Mouse (Mus musculus) kidney, postnatal 0 days (tissue): ENCODE results near the gene Rae1. TPM values are rescaled to one million over a fixed set of nuclear protein-coding genes. Genes with fewer than 3 reads are reported as not detected.

ENCODE experiments used
- ATAC-seq: fragments of 200-750 bp; cut with Nextera tagmentation; replicated peaks from 2 replicates; pipeline ENCODE4 v1.8.0; 2017; ENCODE audit warnings: low read depth, moderate number of reproducible peaks, moderate TSS enrichment, moderate library complexity; ENCODE audit not compliant: low FRiP score
- DNase-seq: peaks from one replicate; pipeline ENCODE4 v3.0.0-alpha.2; 2016; ENCODE audit warnings: low spot score
- H3K27ac ChIP-seq: fragments of 300-500 bp; sonication (generic); 2 replicates; pipeline ENCODE4 v1.5.1; 2014; ENCODE audit warnings: mild to moderate bottlenecking
- H3K27me3 ChIP-seq: fragments of 300-500 bp; sonication (generic); 2 replicates; pipeline ENCODE4 v1.6.1; 2014; ENCODE audit warnings: low read length, mixed read lengths; ENCODE audit not compliant: insufficient read depth
- H3K36me3 ChIP-seq: fragments of 300-500 bp; sonication (generic); 2 replicates; pipeline ENCODE4 v1.6.1; 2014; ENCODE audit warnings: low read length, mixed read lengths; ENCODE audit not compliant: insufficient read depth
- H3K4me1 ChIP-seq: fragments of 300-500 bp; sonication (generic); replicated peaks from 2 replicates; pipeline ENCODE4 v1.6.1; 2014; ENCODE audit warnings: antibody characterized with exemption, low read length, mixed read lengths; ENCODE audit not compliant: insufficient read depth
- H3K4me2 ChIP-seq: fragments of 300-500 bp; sonication (generic); 2 replicates; pipeline ENCODE4 v1.6.1; 2014; ENCODE audit warnings: mild to moderate bottlenecking, low read length, moderate library complexity, mixed read lengths
- H3K4me3 ChIP-seq: fragments of 300-500 bp; sonication (generic); replicated peaks from 2 replicates; pipeline ENCODE4 v1.5.1; 2014; ENCODE audit warnings: low read depth, low read length
- H3K9ac ChIP-seq: fragments of 300-500 bp; sonication (generic); 2 replicates; pipeline ENCODE4 v1.6.1; 2014; ENCODE audit warnings: low read depth, low read length
- H3K9me3 ChIP-seq: fragments of 300-500 bp; sonication (generic); replicated peaks from 2 replicates; pipeline ENCODE4 v1.6.1; 2016; ENCODE audit warnings: low read length, inconsistent platforms, mixed read lengths
- CTCF ChIP-seq: IDR thresholded peaks from 2 replicates; pipeline ENCODE4 v1.5.1; 2016; ENCODE audit warnings: antibody characterized with exemption, low read depth, mild to moderate bottlenecking, moderate library complexity
- whole genome bisulfite sequencing: fragments of 180-500 bp; shearing (Covaris S2); extraction: QIAGEN DNeasy Blood & Tissue Kit; methylation state at CpG from one replicate; pipeline ENCODE4 v1.1.7; 2014; 5-methylcytosine and 5-hydroxymethylcytosine counted together
- polyA plus RNA-seq: library from polyadenylated mRNA; unstranded; fragments of >200 nt; fragmentation: Nextera tagmentation; extraction: Ambion mirVana; gene quantifications from 2 replicates; pipeline ENCODE4 v1.2.1, GENCODE M21; 2015

Rae1 gene
- polyA plus RNA-seq, 1 experiment from 2014 or later: 117 TPM

DNA sequence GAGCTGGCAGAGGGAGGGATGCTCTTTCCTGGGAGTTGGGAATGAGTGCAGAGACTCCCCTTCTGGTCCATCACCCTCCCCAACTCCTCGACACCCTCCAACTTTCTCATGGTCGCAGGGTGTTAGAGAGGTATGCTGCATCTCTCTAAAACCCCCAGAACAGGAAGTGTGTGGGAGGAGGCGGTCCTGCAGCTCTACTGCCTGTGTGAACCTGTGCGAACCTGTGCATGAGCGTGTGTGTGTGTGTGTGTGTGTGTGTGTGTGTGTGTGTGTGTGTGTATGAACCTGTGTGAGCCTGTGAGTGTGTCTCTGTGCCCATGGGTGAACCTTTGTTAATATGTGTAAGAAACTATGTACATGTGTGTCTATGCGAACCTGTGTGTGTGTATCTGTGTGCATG is 53.9 kb downstream of the Rae1 start:
- Histone ChIP-seq H3K27me3 (no peaks in the 10 kb centered on the region), H3K9ac (no peak overlapping the region), H3K36me3 (no peaks in the 10 kb centered on the region), H3K27ac (no peak overlapping the region), H3K4me2 (no peak overlapping the region), H3K4me3 (no peak overlapping the region), H3K4me1 (no peaks in the 10 kb centered on the region), H3K9me3 (no peaks in the 10 kb centered on the region)
- no peak for ATAC-seq
- WGBS: 61% methylated on average over 6 of the region's 6 CpGs
- no peak for DNase-seq
- TF ChIP-seq CTCF: no peak

DNA sequence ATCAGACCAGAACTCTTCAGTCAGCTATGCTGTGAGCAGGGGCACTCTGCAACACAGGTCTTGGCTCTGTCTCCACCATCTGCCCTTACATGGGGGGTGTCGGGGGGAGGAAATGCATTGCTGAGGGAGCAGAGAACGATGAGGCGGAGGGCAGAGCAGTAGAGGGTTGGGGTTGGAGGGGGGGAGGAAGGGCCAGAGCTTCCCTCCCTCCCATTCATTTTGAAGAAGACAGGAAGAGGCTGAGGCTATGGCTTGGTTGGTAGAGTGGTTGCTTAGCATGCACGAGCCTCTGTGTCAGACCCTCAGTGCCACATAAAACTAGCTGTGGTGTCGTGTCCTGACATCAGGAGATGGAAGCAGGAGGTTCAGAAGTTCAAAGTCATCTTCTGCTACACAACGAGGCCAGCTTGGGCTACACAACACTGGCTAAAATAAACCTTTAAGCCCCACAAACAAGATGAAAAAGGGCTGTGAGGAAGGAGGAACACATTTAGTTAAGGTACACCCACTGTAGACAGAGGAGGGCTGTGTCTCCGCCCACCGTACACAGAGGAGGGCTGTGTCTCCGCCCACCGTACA is 56.5 kb downstream of the Rae1 start:
- 79% methylated on average over 10 of the region's 10 CpGs for WGBS
- Histone ChIP-seq H3K9me3 (no peaks in the 10 kb centered on the region), H3K9ac (no peak overlapping the region), H3K36me3 (no peaks in the 10 kb centered on the region), H3K4me2 (no peak overlapping the region), H3K27ac (no peak overlapping the region), H3K27me3 (no peaks in the 10 kb centered on the region), H3K4me1 (no peaks in the 10 kb centered on the region), H3K4me3 (no peak overlapping the region)
- no peak for TF ChIP-seq CTCF
- DNase-seq (no peak), ATAC-seq (no peak)

DNA sequence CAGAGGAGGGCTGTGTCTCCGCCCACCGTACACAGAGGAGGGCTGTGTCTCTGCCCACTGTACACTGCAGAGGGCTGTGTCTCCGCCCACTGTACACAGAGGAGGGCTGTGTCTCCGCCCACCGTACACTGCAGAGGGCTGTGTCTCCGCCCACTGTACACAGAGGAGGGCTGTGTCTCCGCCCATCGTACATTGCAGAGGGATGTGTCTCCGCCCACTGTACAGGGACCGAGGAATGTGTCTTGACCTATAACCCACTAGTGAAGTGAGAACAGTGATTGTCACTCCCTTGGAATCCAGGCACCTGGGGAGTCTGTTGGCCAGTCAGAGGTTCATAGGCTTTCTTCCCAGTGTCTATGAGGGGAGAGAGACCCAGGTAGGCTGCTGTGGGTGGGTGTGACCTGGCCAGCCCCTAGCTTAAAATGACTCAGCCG is 57.0 kb downstream of the Rae1 start:
- H3K4me1 ChIP-seq: no peaks in the 10 kb centered on the region
- no peak overlapping the region for H3K9ac ChIP-seq
- no peaks in the 10 kb centered on the region for H3K9me3 ChIP-seq
- H3K27ac ChIP-seq: no peak overlapping the region
- no peak overlapping the region for H3K4me3 ChIP-seq
- H3K4me2 ChIP-seq: no peak overlapping the region
- no peak for ATAC-seq
- no peaks in the 10 kb centered on the region for H3K36me3 ChIP-seq
- TF ChIP-seq CTCF: no peak
- whole genome bisulfite sequencing: 74% methylated on average over 11 of the region's 11 CpGs
- DNase-seq: no peak
- H3K27me3 ChIP-seq: no peaks in the 10 kb centered on the region

DNA sequence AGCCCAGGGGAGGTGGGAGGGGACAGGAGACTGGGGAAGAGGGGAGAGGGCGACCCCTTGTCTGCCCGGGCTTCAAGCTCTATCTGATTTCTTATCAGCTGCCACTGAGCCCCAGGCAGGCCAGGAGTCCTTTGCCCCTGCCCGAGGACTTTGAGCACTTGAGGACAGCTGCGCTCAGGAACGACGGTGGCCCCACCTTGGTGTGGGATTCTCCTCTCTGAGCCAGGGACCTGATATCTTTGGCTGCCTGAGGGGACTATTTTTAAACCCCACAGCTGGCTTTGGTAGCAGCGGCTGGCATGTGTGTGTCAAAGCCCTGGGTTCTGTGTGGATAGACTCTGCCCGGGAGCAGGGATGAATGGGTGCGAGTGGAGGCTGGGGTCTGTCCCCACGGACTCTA is 57.7 kb downstream of the Rae1 start:
- ATAC-seq: no peak
- Histone ChIP-seq H3K27ac (no peak overlapping the region), H3K36me3 (no peaks in the 10 kb centered on the region), H3K27me3 (no peaks in the 10 kb centered on the region), H3K9me3 (no peaks in the 10 kb centered on the region), H3K4me3 (no peak overlapping the region), H3K4me2 (no peak overlapping the region), H3K4me1 (no peaks in the 10 kb centered on the region), H3K9ac (no peak overlapping the region)
- TF ChIP-seq CTCF: no peak
- WGBS: 51% methylated on average over 10 of the region's 10 CpGs
- no peak for DNase-seq

DNA sequence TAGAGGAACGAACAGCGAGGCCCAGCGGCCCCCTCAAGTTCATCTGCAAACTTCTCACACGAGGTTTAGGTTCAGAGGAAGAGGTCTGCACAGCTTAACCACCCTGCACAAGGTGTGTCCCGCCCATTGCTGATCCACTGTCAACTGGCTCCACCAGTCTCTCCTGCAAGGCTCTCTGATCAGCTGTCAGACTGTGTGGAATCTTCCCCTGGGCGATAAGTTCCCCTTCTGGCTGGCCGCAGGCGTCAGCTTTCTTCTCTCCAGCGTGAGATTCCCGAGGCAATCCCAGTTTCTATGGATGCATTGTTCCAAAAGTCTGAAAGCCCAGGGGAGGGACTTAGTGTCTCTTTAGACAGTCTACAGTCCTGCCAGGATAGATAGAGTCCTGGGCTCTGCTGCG is 58.3 kb downstream of the Rae1 start:
- TF ChIP-seq CTCF: no peak
- Histone ChIP-seq H3K36me3 (no peaks in the 10 kb centered on the region), H3K9ac (no peak overlapping the region), H3K4me1 (no peaks in the 10 kb centered on the region), H3K27ac (no peak overlapping the region), H3K4me3 (no peak overlapping the region), H3K9me3 (no peaks in the 10 kb centered on the region), H3K4me2 (no peak overlapping the region), H3K27me3 (no peaks in the 10 kb centered on the region)
- DNase-seq (no peak), ATAC-seq (no peak)
- WGBS: 69% methylated on average over 11 of the region's 11 CpGs

DNA sequence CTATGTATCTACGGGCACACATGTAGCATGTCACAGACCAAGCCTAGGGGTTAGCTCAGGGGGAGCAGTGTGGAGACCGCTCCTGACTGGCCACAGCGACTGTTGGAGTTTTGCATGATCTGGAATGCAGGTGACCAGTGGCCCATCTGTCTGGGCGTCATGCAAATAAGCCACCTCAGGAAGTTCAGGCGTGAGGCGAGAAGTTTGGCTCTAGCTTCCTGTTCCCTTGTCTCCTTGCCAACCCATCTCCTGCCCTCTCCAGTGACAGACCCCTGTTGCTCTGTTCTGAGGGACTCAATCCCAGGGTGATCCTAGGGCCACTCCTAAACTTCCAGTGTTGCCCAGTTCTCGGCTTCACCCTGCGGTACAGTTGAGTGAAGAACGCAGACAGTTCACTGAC is 60.5 kb downstream of the Rae1 start:
- H3K4me2 ChIP-seq: no peak overlapping the region
- WGBS: 82% methylated on average over 9 of the region's 9 CpGs
- no peaks in the 10 kb centered on the region for H3K4me1 ChIP-seq
- no peak overlapping the region for H3K4me3 ChIP-seq
- no peaks in the 10 kb centered on the region for H3K9me3 ChIP-seq
- H3K27me3 ChIP-seq: no peaks in the 10 kb centered on the region
- no peak for ATAC-seq
- H3K36me3 ChIP-seq: no peaks in the 10 kb centered on the region
- no peak overlapping the region for H3K9ac ChIP-seq
- no peak overlapping the region for H3K27ac ChIP-seq
- no peak for DNase-seq
- TF ChIP-seq CTCF: no peak
